Mouse (Mus musculus) neural tube, embryonic 12.5 days (tissue): Measurements from ENCODE around the gene Grk1. TPM values are rescaled to one million over a fixed set of nuclear protein-coding genes. Genes with fewer than 3 reads are reported as not detected.

Source experiments
- ATAC-seq: fragments of 200-750 bp; cut with Nextera tagmentation; 2 replicates; pipeline ENCODE4 v1.8.0; 2017; ENCODE audit warnings: low read depth, mild to moderate bottlenecking, moderate TSS enrichment, moderate library complexity; ENCODE audit not compliant: low FRiP score
- H3K27ac ChIP-seq: fragments of 300-500 bp; sonication (generic); 2 replicates; pipeline ENCODE4 v1.5.1; 2016
- H3K27me3 ChIP-seq: fragments of 300-500 bp; sonication (generic); replicated peaks from 2 replicates; pipeline ENCODE4 v1.6.1; 2016; ENCODE audit warnings: mild to moderate bottlenecking
- H3K36me3 ChIP-seq: fragments of 300-500 bp; sonication (generic); 2 replicates; pipeline ENCODE4 v1.6.1; 2016; ENCODE audit warnings: mild to moderate bottlenecking
- H3K4me1 ChIP-seq: fragments of 300-500 bp; sonication (generic); 2 replicates; pipeline ENCODE4 v1.6.1; 2016
- H3K4me2 ChIP-seq: fragments of 300-500 bp; sonication (generic); replicated peaks from 2 replicates; pipeline ENCODE4 v1.6.1; 2016; ENCODE audit warnings: mild to moderate bottlenecking
- H3K4me3 ChIP-seq: fragments of 300-500 bp; sonication (generic); 2 replicates; pipeline ENCODE4 v1.5.1; 2016
- H3K9ac ChIP-seq: fragments of 300-500 bp; sonication (generic); 2 replicates; pipeline ENCODE4 v1.6.1; 2016; ENCODE audit warnings: mild to moderate bottlenecking
- H3K9me3 ChIP-seq: fragments of 300-500 bp; sonication (generic); 2 replicates; pipeline ENCODE4 v1.6.1; 2016; ENCODE audit warnings: mild to moderate bottlenecking
- WGBS: fragments of 180-500 bp; shearing (Covaris S2); methylation state at CpG from one replicate; pipeline ENCODE4 v1.1.7; 2016; 5-methylcytosine and 5-hydroxymethylcytosine counted together
- polyA plus RNA-seq: library from polyadenylated mRNA; unstranded; fragments of >200 nt; fragmentation: Nextera tagmentation; extraction: Ambion mirVana; gene quantifications from 2 replicates; pipeline ENCODE4 v1.2.1, GENCODE M21; 2016

The Grk1 gene
- polyA plus RNA-seq, 1 experiment from 2014 or later, result 0.03 TPM

- Histone ChIP-seq H3K4me2 (no peak overlapping the region), H3K9me3 (no peaks in the 10 kb centered on the region), H3K36me3 (no peaks in the 10 kb centered on the region), H3K27me3 (no peaks in the 10 kb centered on the region), H3K9ac (no peak overlapping the region), H3K27ac (no peak overlapping the region), H3K4me1 (no peaks in the 10 kb centered on the region), H3K4me3 (no peak overlapping the region)
- 39% methylated on average over 4 of the region's 4 CpGs for WGBS
- no peak for ATAC-seq
These were observed 57.0 kb downstream of the Grk1 start for GRCm38 (mm10) chr8:13461843-13462242.

GRCm38 (mm10) chr8:13462392-13462791, 57.5 kb downstream of the Grk1 start:
- Histone ChIP-seq H3K9me3 (no peaks in the 10 kb centered on the region), H3K27me3 (no peaks in the 10 kb centered on the region), H3K9ac (no peak overlapping the region), H3K36me3 (no peaks in the 10 kb centered on the region), H3K27ac (no peak overlapping the region), H3K4me1 (no peaks in the 10 kb centered on the region), H3K4me2 (no peak overlapping the region), H3K4me3 (no peak overlapping the region)
- ATAC-seq, result no peak
- WGBS, result 84% methylated on average over 10 of the region's 10 CpGs

GRCm38 (mm10) chr8:13465324-13465723, 60.4 kb downstream of the Grk1 start:
- Histone ChIP-seq H3K36me3 (no peaks in the 10 kb centered on the region), H3K4me1 (no peaks in the 10 kb centered on the region), H3K27me3 (no peaks in the 10 kb centered on the region), H3K9me3 (no peaks in the 10 kb centered on the region), H3K27ac (no peak overlapping the region), H3K4me2 (no peak overlapping the region), H3K4me3 (no peak overlapping the region), H3K9ac (no peak overlapping the region)
- 74% methylated on average over 7 of the region's 7 CpGs for WGBS
- no peak for ATAC-seq

GRCm38 (mm10) chr8:13466989-13467388, 62.1 kb downstream of the Grk1 start:
- H3K4me1 ChIP-seq, result no peaks in the 10 kb centered on the region
- 69% methylated on average over 5 of the region's 5 CpGs for WGBS

GRCm38 (mm10) chr8:13468737-13469136, 63.9 kb downstream of the Grk1 start:
- H3K9me3 ChIP-seq, result no peaks in the 10 kb centered on the region
- no peaks in the 10 kb centered on the region for H3K4me1 ChIP-seq

More at GRCm38 (mm10) chr8:13466989-13467388, 62.1 kb downstream of the Grk1 start:
- Histone ChIP-seq H3K27ac (no peak overlapping the region), H3K9me3 (no peaks in the 10 kb centered on the region), H3K4me2 (no peak overlapping the region), H3K36me3 (no peaks in the 10 kb centered on the region), H3K27me3 (no peaks in the 10 kb centered on the region), H3K4me3 (no peak overlapping the region), H3K9ac (no peak overlapping the region)
- no peak for ATAC-seq

GRCm38 (mm10) chr8:13471484-13471883, 66.6 kb downstream of the Grk1 start:
- no peaks in the 10 kb centered on the region for H3K4me1 ChIP-seq
- H3K9me3 ChIP-seq, result no peaks in the 10 kb centered on the region
- H3K4me2 ChIP-seq, result no peak overlapping the region
- no peak overlapping the region for H3K4me3 ChIP-seq
- H3K36me3 ChIP-seq, result no peaks in the 10 kb centered on the region
- no peak overlapping the region for H3K9ac ChIP-seq
- WGBS, result 88% methylated on average over 11 of the region's 11 CpGs
- H3K27ac ChIP-seq, result no peak overlapping the region
- H3K27me3 ChIP-seq, result no peaks in the 10 kb centered on the region
- ATAC-seq, result no peak

More at GRCm38 (mm10) chr8:13468737-13469136, 63.9 kb downstream of the Grk1 start:
- Histone ChIP-seq H3K27me3 (no peaks in the 10 kb centered on the region), H3K9ac (no peak overlapping the region), H3K4me3 (no peak overlapping the region), H3K4me2 (no peak overlapping the region), H3K27ac (no peak overlapping the region), H3K36me3 (no peaks in the 10 kb centered on the region)
- no peak for ATAC-seq
- 81% methylated on average over 9 of the region's 9 CpGs for WGBS

Other genes with a start within 250 kb of the Grk1 start
- gene Lamp1, start 245.9 kb upstream of the Grk1 start, polyA plus RNA-seq, result 247 and 255 TPM in 2 replicates
- gene Grtp1, start 204.5 kb upstream of the Grk1 start, polyA plus RNA-seq, result 11.1 and 11.3 TPM in 2 replicates
- gene Adprhl1, start 150.9 kb upstream of the Grk1 start, polyA plus RNA-seq, result 0.45 and 0.47 TPM in 2 replicates
- gene Dcun1d2, start 117.0 kb upstream of the Grk1 start, polyA plus RNA-seq, result 33.1 and 34.4 TPM in 2 replicates
- 45.8 and 51.5 TPM in 2 replicates for gene Tmco3, start 116.9 kb upstream of the Grk1 start, polyA plus RNA-seq
- 148 and 152 TPM in 2 replicates for gene Tfdp1, start 66.3 kb upstream of the Grk1 start, polyA plus RNA-seq
- not detected in 2 replicates for gene Atp4b, start 8.3 kb upstream of the Grk1 start, polyA plus RNA-seq
- gene Tmem255b, start 30.1 kb downstream of the Grk1 start, polyA plus RNA-seq, result 0.22 and 0.27 TPM in 2 replicates
- 15.0 and 18.4 TPM in 2 replicates for gene Gas6, start 89.4 kb downstream of the Grk1 start, polyA plus RNA-seq
- gene 1700029H14Rik, start 157.4 kb downstream of the Grk1 start, polyA plus RNA-seq, result not detected in 2 replicates